Mouse (Mus musculus): Measurements from ENCODE around the gene Hal. TPM values are rescaled to one million over a fixed set of nuclear protein-coding genes. Genes with fewer than 3 reads are reported as not detected.
"Not testable (repeated sequence)": the region's sequence is repeated elsewhere in the genome, so short reads cannot be mapped to it uniquely, and the experiment has no call there.

Gene Hal
- total RNA-seq, 2 experiments from 2014 or later = not detected

GRCm38 (mm10) chr10:93549821-93550220, 61.3 kb downstream of the Hal start:
- DNase-seq (ENCODE audit: low spot score in 2 of 2) = no peak
- intact Hi-C loops (cut with DNase I) = loop anchor here (1.0 to 10.0 kb wide), 2 partner anchors 64 to 125 kb away; no protein-coding TSS in a partner anchor

GRCm38 (mm10) chr10:93552596-93552995, 64.0 kb downstream of the Hal start:
- intact Hi-C loops (cut with DNase I) = no loop called here

GRCm38 (mm10) chr10:93557971-93558370, 69.4 kb downstream of the Hal start:
- intact Hi-C loops (cut with DNase I); DNase-seq (ENCODE audit: low spot score in 2 of 2): not testable (repeated sequence)

More at GRCm38 (mm10) chr10:93552596-93552995, 64.0 kb downstream of the Hal start:
- no peak for DNase-seq (ENCODE audit: low spot score in 2 of 2)

GRCm38 (mm10) chr10:93559786-93560185, 71.2 kb downstream of the Hal start:
- intact Hi-C loops (cut with DNase I) = no loop called here
- no peak for DNase-seq (ENCODE audit: low spot score in 2 of 2)

- no peak for DNase-seq (ENCODE audit: low spot score in 2 of 2)
Measured at GRCm38 (mm10) chr10:93564518-93565090, 76.0 kb downstream of the Hal start.

GRCm38 (mm10) chr10:93567066-93567465, 78.5 kb downstream of the Hal start:
- no peak for DNase-seq (ENCODE audit: low spot score in 2 of 2)
- intact Hi-C loops (cut with DNase I) = no loop called here

More at GRCm38 (mm10) chr10:93564518-93565090, 76.0 kb downstream of the Hal start:
- intact Hi-C loops (cut with DNase I) = no loop called here

GRCm38 (mm10) chr10:93567841-93568566, 79.4 kb downstream of the Hal start:
- DNase-seq (ENCODE audit: low spot score in 2 of 2) = no peak
- intact Hi-C loops (cut with DNase I) = no loop called here

- no peak for DNase-seq (ENCODE audit: low spot score in 2 of 2)
- intact Hi-C loops (cut with DNase I) = no loop called here
Measured at GRCm38 (mm10) chr10:93568671-93569070, 80.1 kb downstream of the Hal start.

Other genes starting within 250 kb of the Hal start
- gene Elk3, start 177.6 kb upstream of the Hal start, total RNA-seq (2021) = 10 to 100 TPM in 1 of 2 experiments, 1 to 10 TPM in 1; 9.6 to 12.4 TPM
- gene Lta4h, start 35.4 kb upstream of the Hal start, total RNA-seq (2021) = 10 to 100 TPM; 52.1 to 60.8 TPM
- under 1 TPM; 0.76 to 0.82 TPM for gene Amdhd1, start 51.3 kb downstream of the Hal start, total RNA-seq (2021)
- not detected for gene Ccdc38, start 51.9 kb downstream of the Hal start, total RNA-seq (2021)
- gene Snrpf, start 100.9 kb downstream of the Hal start, total RNA-seq (2021) = 10 to 100 TPM; 12.2 to 13.5 TPM
- 1 to 10 TPM; 9.0 to 9.9 TPM for gene Ntn4, start 151.9 kb downstream of the Hal start, total RNA-seq (2021)